Mouse (Mus musculus) CD4-positive, CD25-positive, alpha-beta regulatory T cell (primary cell): Measurements from ENCODE around the gene Cldn34c3. TPM values are rescaled to one million over a fixed set of nuclear protein-coding genes. Genes with fewer than 3 reads are reported as not detected.

Source experiments
- polyA plus RNA-seq: library from polyadenylated mRNA; unstranded; fragments of 100-300 nt; shearing (Covaris generic); gene quantifications from one replicate; pipeline ENCODE4 v1.2.1, GENCODE M21; 2017

Cldn34c3 gene
- polyA plus RNA-seq, result not detected

GRCm38 (mm10) chrX:123793365-123793764 is at the start of gene Cldn34c3:
Gene Cldn34c3 (plus strand): TSS chrX:123793665.

Other genes starting within 250 kb of the Cldn34c3 start
- gene Cldn34c2, start 212.0 kb upstream of the Cldn34c3 start, polyA plus RNA-seq, result 1.2 TPM
- gene Gm17467, start 88.9 kb upstream of the Cldn34c3 start, polyA plus RNA-seq, result not detected